Mouse (Mus musculus) CD4-positive, CD25-positive, alpha-beta regulatory T cell, adult 2 months (primary cell): ENCODE measurements around the gene Gm16429.
"Not testable (repeated sequence)": the region's sequence is repeated elsewhere in the genome, so short reads cannot be mapped to it uniquely, and the experiment has no call there.

Experiments used
- DNase-seq: peaks from one replicate; pipeline ENCODE4 v3.0.0-alpha.2; 2012; ENCODE audit warnings: low read depth, low spot score

Gm16429 gene

GRCm38 (mm10) chr5:93928952-93929351 is at the start of gene Gm16429:
TSS of gene Gm16429 (minus strand) at chr5:93929052.
- DNase-seq = not testable (repeated sequence)
